Mouse (Mus musculus) erythroblast, embryonic 14.5 days (primary cell): ENCODE results near the gene Tdrd3. TPM values are rescaled to one million over a fixed set of nuclear protein-coding genes. Genes with fewer than 3 reads are reported as not detected.

Experiments
- H3K27me3 ChIP-seq: 2 replicates; pipeline ENCODE4 v1.6.1; 2012; ENCODE audit warnings: inconsistent platforms; ENCODE audit not compliant: control insufficient read depth
- H3K36me3 ChIP-seq: 2 replicates; pipeline ENCODE4 v1.6.1; 2012; ENCODE audit warnings: mild to moderate bottlenecking, inconsistent platforms; ENCODE audit not compliant: control insufficient read depth
- H3K4me1 ChIP-seq: 2 replicates; pipeline ENCODE4 v1.6.1; 2012; ENCODE audit warnings: inconsistent platforms; ENCODE audit not compliant: control insufficient read depth
- H3K4me3 ChIP-seq: replicated peaks from 2 replicates; pipeline ENCODE3; 2012; ENCODE audit warnings: moderate library complexity, mild to moderate bottlenecking, inconsistent platforms
- H3K9me3 ChIP-seq: 2 replicates; pipeline ENCODE4 v1.6.1; 2012; ENCODE audit warnings: low read length, inconsistent platforms, mixed read lengths; ENCODE audit not compliant: control insufficient read depth
- GATA1 ChIP-seq: IDR thresholded peaks from 2 replicates; pipeline ENCODE4 v1.6.1; 2012; ENCODE audit warnings: low read length, inconsistent platforms, mixed read lengths
- TAL1 ChIP-seq: IDR thresholded peaks from 3 replicates; pipeline ENCODE4 v1.6.1; 2012; ENCODE audit warnings: low read length, inconsistent platforms, mixed read lengths
- polyA plus RNA-seq: library from polyadenylated mRNA; stranded (reverse); fragments of >175 nt; gene quantifications from 2 replicates; pipeline ENCODE4 v1.2.3, GENCODE M21; 2012

The Tdrd3 gene
- polyA plus RNA-seq, 1 experiment: 0.12 TPM

DNA sequence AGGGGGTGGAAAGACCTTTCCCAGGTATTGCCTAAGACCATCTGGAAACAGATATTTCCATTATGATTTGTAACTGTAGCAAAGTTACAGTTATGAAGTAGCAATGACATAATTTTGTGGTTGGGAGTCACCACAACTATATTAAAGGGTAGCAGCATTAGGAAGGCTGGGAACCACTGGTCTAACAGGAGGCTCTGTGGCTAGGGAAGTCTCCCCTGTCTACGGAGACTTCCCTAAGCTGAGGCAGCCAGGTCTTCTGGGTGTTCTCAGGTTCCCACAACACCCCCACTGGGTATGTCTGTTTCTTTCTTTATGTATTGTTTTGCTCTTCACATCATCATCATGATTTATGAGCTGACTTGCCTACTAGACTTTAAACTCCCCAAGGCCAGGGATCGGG, 153.0 kb downstream of the Tdrd3 start:
- H3K36me3 ChIP-seq: no peaks in the 10 kb centered on the region
- no peaks in the 10 kb centered on the region for H3K9me3 ChIP-seq
- TF ChIP-seq GATA1 (no peak), TAL1 (no peak)
- H3K4me3 ChIP-seq: no peak overlapping the region
- H3K4me1 ChIP-seq: no peaks in the 10 kb centered on the region
- peaks cover 15% of the 10 kb centered on the region for H3K27me3 ChIP-seq

GRCm38 (mm10) chr14:87572453-87572852, 156.0 kb downstream of the Tdrd3 start:
- no peak for TF ChIP-seq TAL1
- no peak for TF ChIP-seq GATA1
- no peak overlapping the region for H3K4me3 ChIP-seq
- H3K4me1 ChIP-seq: no peaks in the 10 kb centered on the region
- no peaks in the 10 kb centered on the region for H3K9me3 ChIP-seq
- peaks cover 11% of the 10 kb centered on the region for H3K27me3 ChIP-seq
- no peaks in the 10 kb centered on the region for H3K36me3 ChIP-seq

DNA sequence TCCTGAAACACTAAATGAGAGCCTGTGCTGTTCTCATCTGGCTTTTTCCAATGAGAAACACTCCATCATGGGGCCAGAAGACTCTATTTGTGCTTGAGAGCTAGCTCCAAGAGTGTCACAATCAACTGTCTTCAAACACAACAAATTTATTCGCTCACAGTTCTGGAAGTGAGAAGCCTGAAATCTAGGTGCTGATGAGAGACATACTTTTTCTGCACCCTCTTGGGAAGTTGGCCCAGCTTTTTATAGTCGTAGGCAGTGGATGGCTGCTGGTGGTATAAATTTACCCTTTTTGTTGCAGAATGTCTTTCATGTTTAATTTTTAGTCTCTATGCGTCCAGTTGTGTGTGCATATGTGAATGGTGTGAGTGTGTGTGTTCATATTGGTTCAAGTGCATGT, 166.2 kb downstream of the Tdrd3 start:
- no peak for TF ChIP-seq TAL1
- TF ChIP-seq GATA1: no peak
- no peaks in the 10 kb centered on the region for H3K27me3 ChIP-seq
- H3K36me3 ChIP-seq: no peaks in the 10 kb centered on the region
- H3K4me3 ChIP-seq: no peak overlapping the region
- no peaks in the 10 kb centered on the region for H3K9me3 ChIP-seq
- H3K4me1 ChIP-seq: no peaks in the 10 kb centered on the region
